Mouse (Mus musculus): ENCODE results near the gene Ncam2.

GRCm38 (mm10) chr16:81224253-81224652 lies 23.8 kb downstream of the Ncam2 start:
- TF ChIP-seq EP300 (IDR thresholded peaks at IDR 0.05; ENCODE audit: low read depth) (no peak), CTCF (IDR thresholded peaks at IDR 0.05; ENCODE audit: low read depth) (no peak)

Data from liver, postnatal 0 days (tissue).